Mouse (Mus musculus): ENCODE results near the gene Atmin. TPM values are rescaled to one million over a fixed set of nuclear protein-coding genes. Genes with fewer than 3 reads are reported as not detected.

Gene Atmin
- total RNA-seq, 2 experiments from 2014 or later = 41.1 to 46.4 TPM

- intact Hi-C loops (cut with DNase I) = loop anchor here (10.0 kb wide), 1 partner anchor 528 kb away; no protein-coding TSS in a partner anchor
- DNase-seq (ENCODE audit: low spot score in 2 of 2) = peak; percentile 47 to 63
Observed at GRCm38 (mm10) chr8:116946268-116946838, 3.2 kb downstream of the Atmin start.

- intact Hi-C loops (cut with DNase I) = loop anchor here (10.0 kb wide), 1 partner anchor 528 kb away; no protein-coding TSS in a partner anchor
- no peak for DNase-seq (ENCODE audit: low spot score in 2 of 2)
Observed at GRCm38 (mm10) chr8:116946851-116947250, 3.7 kb downstream of the Atmin start.

- intact Hi-C loops (cut with DNase I) = loop anchor here (10.0 kb wide), 1 partner anchor 527 kb away; no protein-coding TSS in a partner anchor
Observed at GRCm38 (mm10) chr8:116947589-116947988, 4.4 kb downstream of the Atmin start.

GRCm38 (mm10) chr8:116951369-116951768 is 8.2 kb downstream of the Atmin start:
- DNase-seq (ENCODE audit: low spot score in 2 of 2) = no peak
- intact Hi-C loops (cut with DNase I) = no loop called here

More at GRCm38 (mm10) chr8:116947589-116947988, 4.4 kb downstream of the Atmin start:
- no peak for DNase-seq (ENCODE audit: low spot score in 2 of 2)

- intact Hi-C loops (cut with DNase I) = no loop called here
- no peak for DNase-seq (ENCODE audit: low spot score in 2 of 2)
Observed at GRCm38 (mm10) chr8:116951778-116952177, 8.6 kb downstream of the Atmin start.

GRCm38 (mm10) chr8:116952428-116952827 is 9.2 kb downstream of the Atmin start:
- DNase-seq (ENCODE audit: low spot score in 2 of 2) = no peak
- intact Hi-C loops (cut with DNase I) = no loop called here

- intact Hi-C loops (cut with DNase I) = no loop called here
- peak; percentile 82 to 91 for DNase-seq (ENCODE audit: low spot score in 2 of 2)
Observed at GRCm38 (mm10) chr8:116954415-116954814, 11.2 kb downstream of the Atmin start.

- intact Hi-C loops (cut with DNase I) = no loop called here
- no peak for DNase-seq (ENCODE audit: low spot score in 2 of 2)
Observed at GRCm38 (mm10) chr8:116969531-116969930, 26.3 kb downstream of the Atmin start.

GRCm38 (mm10) chr8:116975066-116975465 is 31.9 kb downstream of the Atmin start:
- intact Hi-C loops (cut with DNase I) = no loop called here
- DNase-seq (ENCODE audit: low spot score in 2 of 2) = no peak

GRCm38 (mm10) chr8:116975606-116976005 is 32.4 kb downstream of the Atmin start:
- DNase-seq (ENCODE audit: low spot score in 2 of 2) = no peak
- intact Hi-C loops (cut with DNase I) = no loop called here

GRCm38 (mm10) chr8:116978052-116978451 is 34.9 kb downstream of the Atmin start:
- DNase-seq (ENCODE audit: low spot score in 2 of 2) = no peak
- intact Hi-C loops (cut with DNase I) = loop anchor here (2.0 kb wide), 1 partner anchor 35 kb away; the partner anchor contains the start of gene Atmin

- intact Hi-C loops (cut with DNase I) = loop anchor here (2.0 kb wide), 1 partner anchor 36 kb away; the partner anchor contains the start of gene Atmin
- DNase-seq (ENCODE audit: low spot score in 2 of 2) = peak; percentile 98 to 99
Observed at GRCm38 (mm10) chr8:116978631-116979256, 35.6 kb downstream of the Atmin start, which contains the start of gene 1700030J22Rik. TSS of gene 1700030J22Rik (minus strand) at chr8:116978959.

GRCm38 (mm10) chr8:116980117-116980516 is 36.9 kb downstream of the Atmin start:
- intact Hi-C loops (cut with DNase I) = no loop called here
- peak; percentile 69 to 70 for DNase-seq (ENCODE audit: low spot score in 2 of 2)

- intact Hi-C loops (cut with DNase I) = loop anchor here (5.0 kb wide), 1 partner anchor 167 kb away; the partner anchor contains the start of gene Gan
- DNase-seq (ENCODE audit: low spot score in 2 of 2) = no peak
Observed at GRCm38 (mm10) chr8:116989842-116990241, 46.6 kb downstream of the Atmin start.

- DNase-seq (ENCODE audit: low spot score in 2 of 2) = no peak
- intact Hi-C loops (cut with DNase I) = loop anchor here (5.0 kb wide), 1 partner anchor 166 kb away; the partner anchor contains the start of gene Gan
Observed at GRCm38 (mm10) chr8:116991241-116991640, 48.0 kb downstream of the Atmin start.

GRCm38 (mm10) chr8:116992176-116992971 is 49.2 kb downstream of the Atmin start:
- DNase-seq (ENCODE audit: low spot score in 2 of 2) = no peak
- intact Hi-C loops (cut with DNase I) = loop anchor here (5.0 kb wide), 1 partner anchor 165 kb away; the partner anchor contains the start of gene Gan

GRCm38 (mm10) chr8:116993095-116993867 is 50.1 kb downstream of the Atmin start, which contains the start of gene Gcsh:
TSS of gene Gcsh (minus strand) at chr8:116993537.
- DNase-seq (ENCODE audit: low spot score in 2 of 2) = peak; percentile 97 to 98
- intact Hi-C loops (cut with DNase I) = loop anchor here (5.0 kb wide), 1 partner anchor 164 kb away; the partner anchor contains the start of gene Gan

GRCm38 (mm10) chr8:116994016-116994716 is 51.0 kb downstream of the Atmin start:
- no peak for DNase-seq (ENCODE audit: low spot score in 2 of 2)
- intact Hi-C loops (cut with DNase I) = loop anchor here (5.0 kb wide), 1 partner anchor 163 kb away; the partner anchor contains the start of gene Gan

All from left cerebral cortex, postnatal 14 days (tissue).